Mouse (Mus musculus) limb, embryonic 15.5 days (tissue): ENCODE measurements around the gene Cd24a. TPM values are rescaled to one million over a fixed set of nuclear protein-coding genes. Genes with fewer than 3 reads are reported as not detected.

Source experiments
- ATAC-seq: fragments of 200-750 bp; cut with Nextera tagmentation; 2 replicates; pipeline ENCODE4 v1.8.0; 2017; ENCODE audit warnings: low read depth, moderate TSS enrichment; ENCODE audit not compliant: insufficient number of reproducible peaks, low FRiP score, low TSS enrichment
- H3K27ac ChIP-seq: fragments of 300-500 bp; sonication (generic); 2 replicates; pipeline ENCODE4 v1.5.1; 2015; ENCODE audit warnings: moderate library complexity, mild to moderate bottlenecking, inconsistent platforms
- H3K27me3 ChIP-seq: fragments of 300-500 bp; sonication (generic); 2 replicates; pipeline ENCODE4 v1.6.1; 2015; ENCODE audit warnings: inconsistent platforms
- H3K36me3 ChIP-seq: fragments of 300-500 bp; sonication (generic); 2 replicates; pipeline ENCODE4 v1.6.1; 2015; ENCODE audit warnings: inconsistent platforms
- H3K4me1 ChIP-seq: fragments of 300-500 bp; sonication (generic); 2 replicates; pipeline ENCODE4 v1.6.1; 2015; ENCODE audit warnings: inconsistent platforms
- H3K4me2 ChIP-seq: fragments of 300-500 bp; sonication (generic); 2 replicates; pipeline ENCODE4 v1.6.1; 2015; ENCODE audit warnings: mild to moderate bottlenecking, inconsistent platforms
- H3K4me3 ChIP-seq: fragments of 300-500 bp; sonication (generic); 2 replicates; pipeline ENCODE4 v1.5.1; 2015; ENCODE audit warnings: mild to moderate bottlenecking, inconsistent platforms
- H3K9ac ChIP-seq: fragments of 300-500 bp; sonication (generic); 2 replicates; pipeline ENCODE4 v1.6.1; 2015; ENCODE audit warnings: inconsistent platforms
- H3K9me3 ChIP-seq: fragments of 300-500 bp; sonication (generic); 2 replicates; pipeline ENCODE4 v1.6.1; 2016; ENCODE audit warnings: inconsistent platforms
- WGBS: fragments of 180-500 bp; shearing (Covaris S2); methylation state at CpG from one replicate; pipeline ENCODE4 v1.1.7; 2015; 5-methylcytosine and 5-hydroxymethylcytosine counted together
- polyA plus RNA-seq: library from polyadenylated mRNA; unstranded; fragments of >200 nt; fragmentation: Nextera tagmentation; extraction: Ambion mirVana; gene quantifications from 2 replicates; pipeline ENCODE4 v1.2.1, GENCODE M21; 2015

Gene Cd24a
- polyA plus RNA-seq, 1 experiment from 2014 or later: 209 TPM

- Histone ChIP-seq H3K9ac (no peak overlapping the region), H3K27ac (no peak overlapping the region), H3K4me2 (no peak overlapping the region), H3K4me3 (no peak overlapping the region), H3K27me3 (no peaks in the 10 kb centered on the region), H3K36me3 (no peaks in the 10 kb centered on the region), H3K9me3 (no peaks in the 10 kb centered on the region), H3K4me1 (peaks cover 7% of the 10 kb centered on the region)
- WGBS: 32% methylated on average over 2 of the region's 2 CpGs
- no peak for ATAC-seq
These were observed 53.7 kb downstream of the Cd24a start for GRCm38 (mm10) chr10:43631639-43632354.

- Histone ChIP-seq H3K4me1 (peaks cover 7% of the 10 kb centered on the region), H3K4me3 (no peak overlapping the region), H3K27ac (no peak overlapping the region), H3K9me3 (no peaks in the 10 kb centered on the region), H3K4me2 (no peak overlapping the region), H3K9ac (no peak overlapping the region), H3K36me3 (no peaks in the 10 kb centered on the region), H3K27me3 (no peaks in the 10 kb centered on the region)
- ATAC-seq: no peak
- 66% methylated on average over 4 of the region's 4 CpGs for WGBS
These were observed 55.0 kb downstream of the Cd24a start for GRCm38 (mm10) chr10:43633117-43633516.

Other genes with a start within 250 kb of the Cd24a start
- gene Bend3, start 99.5 kb upstream of the Cd24a start, polyA plus RNA-seq: 3.1 and 3.8 TPM in 2 replicates
- gene Gm9803, start 54.2 kb upstream of the Cd24a start, polyA plus RNA-seq: 5.7 and 13.2 TPM in 2 replicates
- 58.3 and 60.6 TPM in 2 replicates for gene 1700021F05Rik, start 37.3 kb upstream of the Cd24a start, polyA plus RNA-seq